ENCODE assay signal across 8 mouse cellular contexts in the genomic region with DNA sequence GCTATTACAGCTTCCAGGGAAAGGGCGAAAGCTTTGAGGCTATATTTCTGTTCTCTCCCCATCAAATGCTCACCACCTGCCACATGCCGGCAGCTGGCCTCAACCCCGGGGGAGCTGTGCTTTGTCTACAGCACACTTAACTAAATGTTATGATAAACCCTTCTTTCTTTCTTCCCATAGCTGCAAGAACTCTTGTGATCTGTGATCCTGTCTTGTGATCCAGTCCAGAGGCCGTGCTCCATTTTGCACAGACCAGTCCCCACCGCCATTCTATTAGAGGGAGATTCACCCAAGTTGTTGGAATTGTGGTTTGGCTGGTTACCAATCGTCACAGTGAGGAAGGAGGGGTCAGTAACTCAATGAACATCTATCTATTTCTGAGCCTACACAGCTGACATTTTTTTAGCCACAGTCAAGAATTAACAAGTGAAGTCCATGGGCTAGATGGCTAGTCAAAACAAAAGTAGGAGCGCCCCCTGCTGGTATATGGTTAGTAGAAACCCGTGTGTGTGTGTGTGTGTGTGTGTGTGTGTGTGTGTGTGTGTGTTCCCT.
DNase-seq lines count a peak whose midpoint lies in the region; ATAC-seq lines count a peak whose summit lies in the region.

No protein-coding gene starts in this region.

- H3K4me3 ChIP-seq in embryonic facial prominence, embryonic 14.5 days (ENCODE audit: low read depth, low read length) = no peak overlapping the region
- no peak overlapping the region for H3K4me3 ChIP-seq in intestine, embryonic 15.5 days (replicated peaks)
- H3K4me3 ChIP-seq in limb, embryonic 15.5 days = no peak overlapping the region
- H3K4me3 ChIP-seq in neural tube, embryonic 15.5 days (replicated peaks) = no peak overlapping the region

- H3K9ac ChIP-seq in embryonic facial prominence, embryonic 14.5 days (ENCODE audit: low read depth, low read length) = no peak overlapping the region
- H3K9ac ChIP-seq in intestine, embryonic 15.5 days = no peak overlapping the region
- no peak overlapping the region for H3K9ac ChIP-seq in limb, embryonic 15.5 days
- H3K9ac ChIP-seq in neural tube, embryonic 15.5 days (replicated peaks) = no peak overlapping the region

- ATAC-seq in embryonic facial prominence, embryonic 14.5 days (ENCODE audit: low read depth) = peak; percentile 81
- ATAC-seq in intestine, embryonic 15.5 days = peak; percentile 43; the same call in 1 of the 2 replicates
- 0 out of 2 replicates have a peak, but pooled peaks have one; percentile 55 for ATAC-seq in limb, embryonic 15.5 days (ENCODE audit: insufficient number of reproducible peaks, low FRiP score, low TSS enrichment, low read depth)
- ATAC-seq in neural tube, embryonic 15.5 days (ENCODE audit: low FRiP score) = peak; percentile 65; the same call in 1 of the 2 replicates

- no peaks in the 10 kb centered on the region for H3K27me3 ChIP-seq in embryonic facial prominence, embryonic 14.5 days (replicated peaks; ENCODE audit: control insufficient read depth, insufficient read depth, low read length)
- no peaks in the 10 kb centered on the region for H3K27me3 ChIP-seq in intestine, embryonic 15.5 days (replicated peaks)
- H3K27me3 ChIP-seq in limb, embryonic 15.5 days = no peaks in the 10 kb centered on the region
- no peaks in the 10 kb centered on the region for H3K27me3 ChIP-seq in neural tube, embryonic 15.5 days (replicated peaks)

- H3K36me3 ChIP-seq in embryonic facial prominence, embryonic 14.5 days (ENCODE audit: control insufficient read depth, insufficient read depth, low read length) = no peaks in the 10 kb centered on the region
- no peaks in the 10 kb centered on the region for H3K36me3 ChIP-seq in intestine, embryonic 15.5 days
- H3K36me3 ChIP-seq in limb, embryonic 15.5 days = no peaks in the 10 kb centered on the region
- no peaks in the 10 kb centered on the region for H3K36me3 ChIP-seq in neural tube, embryonic 15.5 days

- no peak overlapping the region for H3K27ac ChIP-seq in embryonic facial prominence, embryonic 14.5 days (replicated peaks; ENCODE audit: low read depth, low read length)
- no peak overlapping the region for H3K27ac ChIP-seq in intestine, embryonic 15.5 days
- H3K27ac ChIP-seq in limb, embryonic 15.5 days = no peak overlapping the region
- H3K27ac ChIP-seq in neural tube, embryonic 15.5 days (replicated peaks) = no peak overlapping the region

- peak; percentile 43 for DNase-seq in kidney, adult 18-20 months
- DNase-seq in kidney, adult 11 months = no peak
- DNase-seq in adrenal gland, postnatal 14 days = peak; percentile 83
- peak; percentile 81 for DNase-seq in embryonic facial prominence, embryonic 14.5 days (ENCODE audit: low spot score)
- no peak for DNase-seq in heart, adult 8-10 months (ENCODE audit: low spot score)

- H3K9me3 ChIP-seq in embryonic facial prominence, embryonic 14.5 days (ENCODE audit: control insufficient read depth, low read length) = no peaks in the 10 kb centered on the region
- no peaks in the 10 kb centered on the region for H3K9me3 ChIP-seq in intestine, embryonic 15.5 days
- H3K9me3 ChIP-seq in limb, embryonic 15.5 days = no peaks in the 10 kb centered on the region
- H3K9me3 ChIP-seq in neural tube, embryonic 15.5 days (replicated peaks) = no peaks in the 10 kb centered on the region

- no peak overlapping the region for H3K4me2 ChIP-seq in embryonic facial prominence, embryonic 14.5 days (ENCODE audit: low read depth, low read length)
- no peak overlapping the region for H3K4me2 ChIP-seq in intestine, embryonic 15.5 days (replicated peaks)
- no peak overlapping the region for H3K4me2 ChIP-seq in limb, embryonic 15.5 days
- H3K4me2 ChIP-seq in neural tube, embryonic 15.5 days = no peak overlapping the region

- no peaks in the 10 kb centered on the region for H3K4me1 ChIP-seq in embryonic facial prominence, embryonic 14.5 days (ENCODE audit: control insufficient read depth, insufficient read depth, low read length)
- 0 out of 2 replicates have a peak, but pooled peaks cover 4% of the 10 kb centered on the region for H3K4me1 ChIP-seq in intestine, embryonic 15.5 days (replicated peaks)
- no peaks in the 10 kb centered on the region for H3K4me1 ChIP-seq in limb, embryonic 15.5 days
- peaks cover 11% of the 10 kb centered on the region for H3K4me1 ChIP-seq in neural tube, embryonic 15.5 days

- WGBS in embryonic facial prominence, embryonic 14.5 days = 29% methylated on average over 8 of the region's 8 CpGs
- WGBS in intestine, embryonic 15.5 days = 25% methylated on average over 8 of the region's 8 CpGs
- WGBS in limb, embryonic 15.5 days = 27% methylated on average over 8 of the region's 8 CpGs
- 14% methylated on average over 8 of the region's 8 CpGs for WGBS in neural tube, embryonic 15.5 days

Comparison
In these comparisons a context has a peak if more than half of its experiments do, and no peak if none do; other contexts are left out.
1. DNase-seq: peak in kidney, adult 18-20 months (single experiment), adrenal gland, postnatal 14 days (single experiment) and embryonic facial prominence, embryonic 14.5 days (single experiment); none in kidney, adult 11 months (single experiment) and heart, adult 8-10 months (single experiment).
2. Peak in every context shown above with its lines, with median percentiles within 50 percentile points of each other: ATAC-seq.